Mouse (Mus musculus) MEL (cell line): ENCODE results near the gene Dnajb14. TPM values are rescaled to one million over a fixed set of nuclear protein-coding genes. Genes with fewer than 3 reads are reported as not detected.
A peak's percentile ranks its signal among the peaks of the same experiment; 100 is the strongest.

Experiments
- DNase-seq: peaks from one replicate; pipeline ENCODE4 v3.0.0; 2011; ENCODE audit warnings: low read depth, low spot score
- H3K27ac ChIP-seq: 2 replicates; pipeline ENCODE4 v1.5.1; 2012; ENCODE audit warnings: low read depth, mild to moderate bottlenecking, control low read depth, low read length, moderate library complexity; ENCODE audit not compliant: control insufficient read depth
- H3K27me3 ChIP-seq, 2 experiments: fragments of 150-350 bp in 1 of 2; sonication (generic) in 1 of 2; 2 replicates each; pipeline ENCODE4 v1.6.1; 2012; ENCODE audit warnings: low read length in 2 of 2, mild to moderate bottlenecking in 2 of 2, improper control_type of control experiment in 1 of 2, moderate library complexity in 1 of 2; ENCODE audit not compliant: insufficient read depth in 2 of 2, control insufficient read depth in 1 of 2
- H3K36me3 ChIP-seq, 2 experiments: 2 replicates each; pipeline ENCODE4 v1.6.1; 2012 to 2014; ENCODE audit warnings: low read length in 2 of 2, improper control_type of control experiment in 1 of 2, inconsistent platforms in 1 of 2, mild to moderate bottlenecking in 1 of 2; ENCODE audit not compliant: insufficient read depth in 2 of 2, control insufficient read depth in 1 of 2
- H3K4me1 ChIP-seq, 2 experiments: fragments of 150-350 bp in 1 of 2; sonication (generic) in 1 of 2; 2 replicates each; pipeline ENCODE4 v1.6.1; 2012; ENCODE audit warnings: low read length in 2 of 2, improper control_type of control experiment in 1 of 2, mild to moderate bottlenecking in 1 of 2; ENCODE audit not compliant: insufficient read depth in 2 of 2, control insufficient read depth in 1 of 2
- H3K4me3 ChIP-seq, 2 experiments: fragments of 150-350 bp in 1 of 2; sonication (generic) in 1 of 2; 2 replicates each; pipeline ENCODE4 v1.5.1; 2012; ENCODE audit warnings: low read depth in 2 of 2, low read length in 2 of 2, mild to moderate bottlenecking in 2 of 2, moderate library complexity in 2 of 2, control low read depth in 1 of 2, improper control_type of control experiment in 1 of 2; ENCODE audit not compliant: control insufficient read depth in 1 of 2, insufficient read depth in 1 of 2
- H3K79me2 ChIP-seq: 2 replicates; pipeline ENCODE4 v1.6.1; 2012; ENCODE audit warnings: mild to moderate bottlenecking, low read length, moderate library complexity; ENCODE audit not compliant: control insufficient read depth, poor library complexity, insufficient read depth
- H3K9ac ChIP-seq: 2 replicates; pipeline ENCODE4 v1.6.1; 2012; ENCODE audit warnings: low read depth, mild to moderate bottlenecking, control low read depth, low read length, moderate library complexity; ENCODE audit not compliant: control insufficient read depth, poor library complexity, severe bottlenecking
- H3K9me3 ChIP-seq: fragments of 150-350 bp; sonication (generic); replicated peaks from 2 replicates; pipeline ENCODE4 v1.6.1; 2012; ENCODE audit warnings: mild to moderate bottlenecking, low read length, improper control_type of control experiment, moderate library complexity; ENCODE audit not compliant: insufficient read depth
- CTCF ChIP-seq, 3 experiments: IDR thresholded peaks in 2 of 3; conservative IDR thresholded peaks in 1 of 3; 2 replicates each; pipeline ENCODE4 v1.5.1; 2011 to 2012; ENCODE audit warnings: low read length in 3 of 3, low read depth in 2 of 3, mild to moderate bottlenecking in 2 of 3, improper control_type of control experiment in 1 of 3, inconsistent platforms in 1 of 3, mixed read lengths in 1 of 3, moderate library complexity in 1 of 3; ENCODE audit not compliant: control insufficient read depth in 1 of 3, insufficient read depth in 1 of 3, poor library complexity in 1 of 3, severe bottlenecking in 1 of 3
- ELF1 ChIP-seq: IDR thresholded peaks from 2 replicates; pipeline ENCODE4 v1.6.1; 2014; ENCODE audit warnings: low read depth, mild to moderate bottlenecking, inconsistent platforms, low read length, improper control_type of control experiment, moderate library complexity
- EP300 ChIP-seq, 2 experiments: IDR thresholded peaks; 2 replicates each; pipeline ENCODE4 v1.6.1; 2011; ENCODE audit warnings: improper control_type of control experiment in 2 of 2, low read length in 2 of 2, low read depth in 1 of 2, mild to moderate bottlenecking in 1 of 2
- ETS1 ChIP-seq: IDR thresholded peaks from 2 replicates; pipeline ENCODE4 v1.6.1; 2012; ENCODE audit warnings: low read depth, mild to moderate bottlenecking, inconsistent platforms, low read length, improper control_type of control experiment, moderate library complexity
- GABPA ChIP-seq: IDR thresholded peaks from 2 replicates; pipeline ENCODE4 v1.6.1; 2012; ENCODE audit warnings: low read depth, mild to moderate bottlenecking, inconsistent platforms, low read length, improper control_type of control experiment, moderate library complexity
- GATA1 ChIP-seq: IDR thresholded peaks from 2 replicates; pipeline ENCODE4 v1.6.1; 2011; ENCODE audit warnings: low read depth, low read length, improper control_type of control experiment
- HCFC1 ChIP-seq: IDR thresholded peaks from 2 replicates; pipeline ENCODE4 v1.6.1; 2012; ENCODE audit warnings: low read depth, mild to moderate bottlenecking, inconsistent platforms, low read length, improper control_type of control experiment, moderate library complexity
- KAT2A ChIP-seq: conservative IDR thresholded peaks from 2 replicates; pipeline ENCODE4 v1.6.1; 2012; ENCODE audit warnings: low read depth, low read length, improper control_type of control experiment, inconsistent platforms
- MAX ChIP-seq: IDR thresholded peaks from 2 replicates; pipeline ENCODE4 v1.6.1; 2011; ENCODE audit warnings: low read length, improper control_type of control experiment
- MAZ ChIP-seq: IDR thresholded peaks from 2 replicates; pipeline ENCODE4 v1.6.1; 2012; ENCODE audit warnings: low read depth, mild to moderate bottlenecking, inconsistent platforms, low read length, improper control_type of control experiment
- MXI1 ChIP-seq: IDR thresholded peaks from 2 replicates; pipeline ENCODE4 v1.6.1; 2011; ENCODE audit warnings: mild to moderate bottlenecking, low read depth, low read length, improper control_type of control experiment
- MYC ChIP-seq: IDR thresholded peaks from 2 replicates; pipeline ENCODE4 v1.6.1; 2011; ENCODE audit warnings: low read depth, mild to moderate bottlenecking, low read length, improper control_type of control experiment, moderate library complexity
- NELFE ChIP-seq: IDR thresholded peaks from 2 replicates; pipeline ENCODE4 v1.6.1; 2011; ENCODE audit warnings: low read depth, low read length, improper control_type of control experiment
- POLR2A ChIP-seq, 2 experiments: IDR thresholded peaks; 2 replicates each; pipeline ENCODE4 v1.6.1; 2011 to 2012; ENCODE audit warnings: low read length in 2 of 2, mild to moderate bottlenecking in 2 of 2, control low read depth in 1 of 2, improper control_type of control experiment in 1 of 2, low read depth in 1 of 2, moderate library complexity in 1 of 2; ENCODE audit not compliant: control insufficient read depth in 1 of 2, insufficient read depth in 1 of 2, poor library complexity in 1 of 2
- POLR2AphosphoS5 ChIP-seq: IDR thresholded peaks from 2 replicates; pipeline ENCODE4 v1.6.1; 2012; ENCODE audit warnings: low read depth, borderline replicate concordance, mild to moderate bottlenecking, inconsistent platforms, low read length, moderate library complexity, mixed read lengths
- RAD21 ChIP-seq: IDR thresholded peaks from 2 replicates; pipeline ENCODE4 v1.6.1; 2011; ENCODE audit warnings: mild to moderate bottlenecking, low read depth, low read length, improper control_type of control experiment
- SIN3A ChIP-seq: IDR thresholded peaks from 2 replicates; pipeline ENCODE4 v1.6.1; 2012; ENCODE audit warnings: low read length, improper control_type of control experiment, inconsistent platforms
- TAL1 ChIP-seq: IDR thresholded peaks from 2 replicates; pipeline ENCODE4 v1.6.1; 2012; ENCODE audit warnings: mild to moderate bottlenecking, inconsistent platforms, low read length, moderate library complexity, mixed read lengths
- TBP ChIP-seq: IDR thresholded peaks from 2 replicates; pipeline ENCODE4 v1.8.0; 2011; ENCODE audit warnings: low read depth, low read length, improper control_type of control experiment
- UBTF ChIP-seq: IDR thresholded peaks from 2 replicates; pipeline ENCODE4 v1.6.1; 2012; ENCODE audit warnings: low read depth, mild to moderate bottlenecking, inconsistent platforms, low read length, improper control_type of control experiment, moderate library complexity, borderline replicate concordance; ENCODE audit not compliant: insufficient read depth
- USF1 ChIP-seq: IDR thresholded peaks from 2 replicates; pipeline ENCODE4 v1.6.1; 2014; ENCODE audit warnings: low read depth, mild to moderate bottlenecking, inconsistent platforms, low read length, improper control_type of control experiment, moderate library complexity
- ZC3H11A ChIP-seq: IDR thresholded peaks from 2 replicates; pipeline ENCODE4 v1.6.1; 2012; ENCODE audit warnings: low read depth, mild to moderate bottlenecking, inconsistent platforms, low read length, improper control_type of control experiment
- polyA plus RNA-seq, 2 experiments: library from polyadenylated mRNA; stranded (reverse) in 1 of 2; unstranded in 1 of 2; fragments of >175 nt in 1 of 2; fragments of >200 nt in 1 of 2; gene quantifications; 2 replicates each; pipeline versions ENCODE4 v1.2.1 to v1.2.4; 2012; ENCODE audit warnings: low replicate concordance in 2 of 2, low read depth in 1 of 2; ENCODE audit not compliant: insufficient read length in 2 of 2, insufficient read depth in 1 of 2, missing spikeins in 1 of 2
- total RNA-seq: library from RNA; depleted of rRNA; stranded (reverse); fragments of 300-350 nt; gene quantifications from 2 replicates; pipeline ENCODE4 v1.2.3, GENCODE M21; 2012

The Dnajb14 gene
- total and polyA plus RNA-seq, 3 experiments: 4.2 to 6.1 TPM; not detected in 1

- no peaks in the 10 kb centered on the region for H3K79me2 ChIP-seq
- H3K27me3 ChIP-seq: no peaks in the 10 kb centered on the region
- peak overlapping the region; percentile 53 for H3K27ac ChIP-seq
- H3K4me3 ChIP-seq: no peak overlapping the region
- peaks cover 4 to 23% of the 10 kb centered on the region in 2 experiments for H3K4me1 ChIP-seq
- H3K9ac ChIP-seq: no peak overlapping the region
- DNase-seq: peak; percentile 67
- H3K9me3 ChIP-seq: no peaks in the 10 kb centered on the region
- peaks cover 0 to 11% of the 10 kb centered on the region in 2 experiments; a peak in 3 of 4 replicates for H3K36me3 ChIP-seq
- TF ChIP-seq ZC3H11A (no peak), GABPA (no peak), EP300 (IDR thresholded peaks at IDR 0.05; ENCODE audit: low read depth in 1 of 2, low read length in 2 of 2) (peak; percentile 18 to 46; a peak in 1 of 4 replicates), GATA1 (peak; percentile 83), ETS1 (peak; percentile 62), NELFE (no peak), ELF1 (0 out of 2 replicates have a peak, but pooled peaks have one; percentile 6), POLR2A (IDR thresholded peaks at IDR 0.05; ENCODE audit: control insufficient read depth in 1 of 2, insufficient read depth in 1 of 2, low read depth in 1 of 2, low read length in 2 of 2, poor library complexity in 1 of 2) (no peak), MXI1 (peak; percentile 67; the same call in 1 of the 2 replicates), SIN3A (peak; percentile 54), POLR2AphosphoS5 (no peak)
Measured at GRCm38 (mm10) chr3:137897685-137898084, 30.2 kb downstream of the Dnajb14 start.

- Histone ChIP-seq H3K27ac (no peak overlapping the region), H3K4me1 (peaks cover 4 to 23% of the 10 kb centered on the region in 2 experiments), H3K9ac (no peak overlapping the region), H3K27me3 (no peaks in the 10 kb centered on the region), H3K36me3 (peaks cover 2 to 11% of the 10 kb centered on the region in 2 experiments; a peak in 3 of 4 replicates), H3K4me3 (no peak overlapping the region), H3K79me2 (no peaks in the 10 kb centered on the region), H3K9me3 (no peaks in the 10 kb centered on the region)
- TF ChIP-seq MAZ: no peak
- no peak for DNase-seq
Measured at GRCm38 (mm10) chr3:137900149-137900548, 32.7 kb downstream of the Dnajb14 start.

- Histone ChIP-seq H3K36me3 (peaks cover 2 to 8% of the 10 kb centered on the region in 2 experiments; a peak in 3 of 4 replicates), H3K9ac (no peak overlapping the region), H3K79me2 (no peaks in the 10 kb centered on the region; the same call in 1 of the 2 replicates), H3K4me1 (peaks cover 0 to 5% of the 10 kb centered on the region in 2 experiments; a peak in 2 of 4 replicates), H3K9me3 (no peaks in the 10 kb centered on the region), H3K27me3 (no peaks in the 10 kb centered on the region), H3K4me3 (no peak overlapping the region), H3K27ac (no peak overlapping the region)
- DNase-seq: no peak
- TF ChIP-seq RAD21 (no peak), MAX (no peak), TAL1 (no peak), NELFE (no peak), UBTF (no peak), HCFC1 (no peak), CTCF (IDR thresholded peaks at IDR 0.05 in 2 of 3, conservative IDR thresholded peaks at IDR 0.05 in 1 of 3; ENCODE audit: control insufficient read depth in 1 of 3, insufficient read depth in 1 of 3, low read depth in 2 of 3, low read length in 3 of 3, poor library complexity in 1 of 3, severe bottlenecking in 1 of 3) (no peak), USF1 (no peak), TBP (no peak), GABPA (no peak), KAT2A (no peak), ZC3H11A (no peak), SIN3A (no peak), MYC (no peak)
- TF ChIP-seq, all 39 proteins: peak for 0
Measured at GRCm38 (mm10) chr3:137913093-137913492, 45.6 kb downstream of the Dnajb14 start.
